In genomic region chr17:87179939-87180550, GRCm38 (mm10) we compare ENCODE assay signal across 23 mouse cellular contexts.
A peak's percentile ranks its signal among the peaks of the same experiment; 100 is the strongest.
DNase-seq lines count a peak whose midpoint lies in the region; ATAC-seq and TF ChIP-seq lines count a peak whose summit lies in the region.
"Had no signal": no experiment of that assay in that cellular context is flagged by ENCODE, and none has a peak within 500 bp of the region (broad histone marks: within the 10 kb centered on the region; RNA-seq: fewer than 3 reads in every experiment).

No protein-coding gene starts in this region.

- no peak overlapping the region for H3K4me2 ChIP-seq in heart, embryonic 16.5 days (ENCODE audit: low read depth, low read length)
- no peak overlapping the region for H3K4me2 ChIP-seq in kidney, postnatal 0 days (ENCODE audit: low read length)
- H3K4me2 ChIP-seq in kidney, embryonic 14.5 days (replicated peaks; ENCODE audit: low read depth, low read length) = no peak overlapping the region
- H3K4me2 ChIP-seq: limb, embryonic 13.5 days; liver, embryonic 12.5 days had no signal

- ATAC-seq in heart, embryonic 16.5 days (replicated peaks; ENCODE audit: extremely low read depth, insufficient read depth, low FRiP score) = no peak
- peak; percentile 53; the same call in 1 of the 2 replicates for ATAC-seq in kidney, postnatal 0 days (replicated peaks; ENCODE audit: low FRiP score, low read depth)
- no peak for ATAC-seq in kidney, embryonic 14.5 days (ENCODE audit: low FRiP score, low TSS enrichment)
- ATAC-seq in megakaryocyte-erythroid progenitor cell, adult 5-6 weeks (replicated peaks; ENCODE audit: low FRiP score, low TSS enrichment, poor library complexity, severe bottlenecking) = 0 out of 2 replicates have a peak, but pooled peaks have one; percentile 25
- ATAC-seq in cerebellum, adult (ENCODE audit: insufficient number of reproducible peaks, low FRiP score, low TSS enrichment) = no peak
- ATAC-seq: CD4-positive, CD25-positive, alpha-beta regulatory T cell, adult 4 months; liver, embryonic 12.5 days had no signal

- DNase-seq in heart, adult 11 months = no peak
- no peak for DNase-seq in kidney, postnatal 0 days (ENCODE audit: low spot score)
- peak; percentile 82 for DNase-seq in R1 (ENCODE audit: low read depth, low spot score)
- no peak for DNase-seq in cerebellum, postnatal 25 days
- DNase-seq: adrenal gland, postnatal 25 days; cerebellum, adult 11 months; cerebellum, adult 9-11 months; gastrocnemius, postnatal 36 days; heart, postnatal 10 days; kidney, adult 8-10 months; layer of hippocampus, adult 9-11 months; lung, adult 2 months; lung, postnatal 14 days; thymus, adult 18-20 months had no signal

- H3K27me3 ChIP-seq in heart, embryonic 16.5 days (ENCODE audit: control insufficient read depth, insufficient read depth, low read length) = no peaks in the 10 kb centered on the region
- no peaks in the 10 kb centered on the region for H3K27me3 ChIP-seq in kidney, postnatal 0 days (ENCODE audit: insufficient read depth, low read length)
- no peaks in the 10 kb centered on the region for H3K27me3 ChIP-seq in kidney, embryonic 14.5 days (ENCODE audit: control insufficient read depth, insufficient read depth, low read length)

- no peak overlapping the region for H3K9ac ChIP-seq in heart, embryonic 16.5 days (ENCODE audit: low read length)
- H3K9ac ChIP-seq in kidney, postnatal 0 days (ENCODE audit: low read depth, low read length) = no peak overlapping the region
- H3K9ac ChIP-seq in kidney, embryonic 14.5 days (ENCODE audit: low read depth, low read length) = no peak overlapping the region
- H3K9ac ChIP-seq: limb, embryonic 13.5 days; liver, embryonic 12.5 days had no signal

- peaks cover 36% of the 10 kb centered on the region for H3K4me1 ChIP-seq in heart, embryonic 16.5 days (ENCODE audit: control insufficient read depth, insufficient read depth, low read length)
- H3K4me1 ChIP-seq in kidney, postnatal 0 days (replicated peaks; ENCODE audit: insufficient read depth, low read length) = peaks cover 7% of the 10 kb centered on the region
- peaks cover 13% of the 10 kb centered on the region; the same call in 1 of the 2 replicates for H3K4me1 ChIP-seq in kidney, embryonic 14.5 days (ENCODE audit: control insufficient read depth, insufficient read depth, low read length)

- H3K36me3 ChIP-seq in heart, embryonic 16.5 days (ENCODE audit: control insufficient read depth, insufficient read depth) = no peaks in the 10 kb centered on the region
- no peaks in the 10 kb centered on the region for H3K36me3 ChIP-seq in kidney, postnatal 0 days (ENCODE audit: insufficient read depth, low read length)
- H3K36me3 ChIP-seq in kidney, embryonic 14.5 days (ENCODE audit: control insufficient read depth, insufficient read depth, low read length) = no peaks in the 10 kb centered on the region
- H3K36me3 ChIP-seq: forebrain, embryonic 10.5 days; limb, embryonic 13.5 days; liver, embryonic 12.5 days; midbrain, embryonic 10.5 days had no signal

- peak overlapping the region; percentile 9; the same call in 1 of the 2 replicates for H3K27ac ChIP-seq in heart, embryonic 16.5 days (ENCODE audit: low read length)
- no peak overlapping the region for H3K27ac ChIP-seq in kidney, postnatal 0 days
- H3K27ac ChIP-seq in kidney, embryonic 14.5 days (ENCODE audit: low read depth, low read length) = no peak overlapping the region; the same call in 1 of the 2 replicates
- H3K27ac ChIP-seq: limb, embryonic 13.5 days; liver, embryonic 12.5 days; midbrain, embryonic 10.5 days had no signal

- H3K4me3 ChIP-seq in heart, embryonic 16.5 days (ENCODE audit: low read length) = no peak overlapping the region
- H3K4me3 ChIP-seq in kidney, postnatal 0 days (replicated peaks; ENCODE audit: low read depth, low read length) = no peak overlapping the region
- H3K4me3 ChIP-seq in kidney, embryonic 14.5 days (ENCODE audit: low read length) = no peak overlapping the region
- H3K4me3 ChIP-seq: forebrain, embryonic 10.5 days; limb, embryonic 13.5 days; liver, embryonic 12.5 days; midbrain, embryonic 10.5 days had no signal

- H3K9me3 ChIP-seq in heart, embryonic 16.5 days (replicated peaks; ENCODE audit: control insufficient read depth, low read length) = peaks cover 3% of the 10 kb centered on the region; the same call in 1 of the 2 replicates
- no peaks in the 10 kb centered on the region for H3K9me3 ChIP-seq in kidney, postnatal 0 days (replicated peaks; ENCODE audit: low read length)
- H3K9me3 ChIP-seq in kidney, embryonic 14.5 days (ENCODE audit: control insufficient read depth, low read length) = no peaks in the 10 kb centered on the region
- H3K9me3 ChIP-seq: forebrain, embryonic 10.5 days; midbrain, embryonic 10.5 days had no signal

- WGBS in heart, embryonic 16.5 days = 79% methylated on average over 9 of the region's 9 CpGs
- WGBS in kidney, postnatal 0 days = 74% methylated on average over 9 of the region's 9 CpGs
- WGBS in kidney, embryonic 14.5 days = 76% methylated on average over 9 of the region's 9 CpGs

- TF ChIP-seq CTCF in kidney, postnatal 0 days (IDR thresholded peaks at IDR 0.05; ENCODE audit: low read depth) = no peak

Comparison
In these comparisons a context has a peak if more than half of its experiments do, and no peak if none do; other contexts are left out.
1. ATAC-seq: peak in kidney, postnatal 0 days (single experiment) and megakaryocyte-erythroid progenitor cell, adult 5-6 weeks (single experiment); none in heart, embryonic 16.5 days (single experiment), kidney, embryonic 14.5 days (single experiment) and cerebellum, adult (single experiment).